Mouse (Mus musculus) spleen, adult 2 months (tissue): ENCODE data around the gene Ppcs.
A peak's percentile ranks its signal among the peaks of the same experiment; 100 is the strongest.

Experiments used
- CTCF ChIP-seq: fragments of 200-500 bp; IDR thresholded peaks from 2 replicates; pipeline ENCODE4 v1.5.1; 2011; ENCODE audit warnings: mild to moderate bottlenecking, inconsistent platforms; ENCODE audit not compliant: insufficient read depth, insufficient read length, insufficient replicate concordance; ENCODE audit errors: extremely low read depth
- POLR2A ChIP-seq: fragments of 200-500 bp; IDR thresholded peaks from 2 replicates; pipeline ENCODE4 v1.6.1; 2011; ENCODE audit warnings: low read depth, low read length, inconsistent platforms

- TF ChIP-seq POLR2A = no peak
- peak; percentile 54; the same call in 1 of the 2 replicates for TF ChIP-seq CTCF
Measured at GRCm38 (mm10) chr4:119430678-119431077, 8.5 kb upstream of the Ppcs start.
